Mouse (Mus musculus) megakaryocyte, embryonic 14.5 days (primary cell): Measurements from ENCODE around the gene Gm20388.

Experiments
- FLI1 ChIP-seq: IDR thresholded peaks from 2 replicates; pipeline ENCODE4 v1.6.1; 2012; ENCODE audit warnings: low read length, inconsistent platforms, mixed read lengths
- GATA1 ChIP-seq: IDR thresholded peaks from 3 replicates; pipeline ENCODE4 v1.6.1; 2012; ENCODE audit warnings: mixed read lengths, low read length, inconsistent platforms, borderline replicate concordance

DNA sequence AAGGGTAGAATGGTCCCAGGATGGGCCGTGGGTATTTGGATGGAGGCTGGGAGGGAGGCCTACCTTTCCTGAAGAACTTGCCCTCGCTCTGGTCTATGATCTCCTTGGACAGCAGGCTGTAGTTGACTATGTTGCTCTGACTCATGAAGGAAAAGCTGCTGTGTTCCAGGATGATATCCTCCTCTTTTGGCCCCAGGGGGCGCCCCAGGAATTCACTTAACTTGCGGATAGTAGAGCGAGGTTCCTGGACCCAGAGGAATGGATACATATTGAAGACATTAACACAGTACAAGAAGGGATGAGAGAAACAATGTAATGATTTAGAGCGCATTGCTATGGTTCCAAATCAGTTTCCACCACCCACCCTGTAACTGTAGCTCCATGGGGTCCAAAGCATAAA, 3234.6 kb downstream of the Gm20388 start:
- TF ChIP-seq GATA1 (no peak), FLI1 (no peak)
